Mouse (Mus musculus): ENCODE results near the gene Polr3b. TPM values are rescaled to one million over a fixed set of nuclear protein-coding genes. Genes with fewer than 3 reads are reported as not detected.

The Polr3b gene
- polyA plus RNA-seq (2017; shearing (Covaris generic)), result 43.5 TPM

GRCm38 (mm10) chr10:84621826-84622790 lies at the start of gene Polr3b:
Gene Polr3b, plus strand, starts transcription at chr10:84622292.

GRCm38 (mm10) chr10:84576395-84577070 lies 45.6 kb upstream of the Polr3b start, which contains the start of gene Tcp11l2:
Gene Tcp11l2, plus strand, starts transcription at chr10:84576626.

DNA sequence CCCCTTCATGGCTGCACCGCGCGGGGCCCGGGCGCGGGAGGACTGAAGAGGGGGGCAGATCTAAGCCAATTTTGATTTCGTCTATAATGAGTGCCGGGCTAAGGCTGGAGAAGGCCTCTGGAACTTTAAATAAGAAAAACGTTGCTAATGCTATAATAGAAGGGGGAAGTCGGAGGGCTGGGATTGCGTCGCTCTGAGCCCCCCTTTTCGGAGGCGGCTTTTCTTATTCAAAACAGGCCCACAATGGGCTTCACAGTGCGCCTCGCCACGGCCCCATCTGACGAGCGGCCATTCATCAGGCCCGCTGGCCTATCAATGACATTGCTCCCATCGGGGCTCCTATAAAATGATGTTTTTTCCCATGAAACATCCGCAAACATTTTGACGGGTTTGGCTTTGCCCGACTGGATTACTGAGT lies 133.7 kb downstream of the Polr3b start, which contains the start of gene Rfx4:
Gene Rfx4, plus strand, starts transcription at position 277 of the 418 bp plus-strand sequence.

Other genes with a start within 250 kb of the Polr3b start
- gene Nuak1, start 181.7 kb upstream of the Polr3b start, polyA plus RNA-seq (2017; shearing (Covaris generic)), result not detected
- 0.17 TPM for gene Ckap4, start 88.2 kb upstream of the Polr3b start, polyA plus RNA-seq (2017; shearing (Covaris generic))
- gene Tcp11l2, start 45.7 kb upstream of the Polr3b start, polyA plus RNA-seq (2017; shearing (Covaris generic)), result 215 TPM
- gene Rfx4, start 133.8 kb downstream of the Polr3b start, polyA plus RNA-seq (2017; shearing (Covaris generic)), result not detected